Mouse (Mus musculus) right cerebral cortex, postnatal 25 days (tissue): ENCODE results near the gene Tldc1.
A peak's percentile ranks its signal among the peaks of the same experiment; 100 is the strongest.

Experiments used
- DNase-seq: peaks from one replicate; pipeline ENCODE4 v3.0.0; 2022

Gene Tldc1

GRCm38 (mm10) chr8:119765311-119765710 is 12.9 kb downstream of the Tldc1 start:
- no peak for DNase-seq

- no peak for DNase-seq
Measured at GRCm38 (mm10) chr8:119762226-119763220, 15.7 kb downstream of the Tldc1 start.

- DNase-seq = no peak
Measured at GRCm38 (mm10) chr8:119761692-119762091, 16.5 kb downstream of the Tldc1 start.

- DNase-seq = no peak
Measured at GRCm38 (mm10) chr8:119756538-119756937, 21.7 kb downstream of the Tldc1 start.

GRCm38 (mm10) chr8:119756147-119756461 is 22.1 kb downstream of the Tldc1 start:
- no peak for DNase-seq

- no peak for DNase-seq
Measured at GRCm38 (mm10) chr8:119755238-119756146, 22.7 kb downstream of the Tldc1 start.

- no peak for DNase-seq
Measured at GRCm38 (mm10) chr8:119744604-119745003, 33.6 kb downstream of the Tldc1 start.

- DNase-seq = no peak
Measured at GRCm38 (mm10) chr8:119743291-119744026, 34.8 kb downstream of the Tldc1 start.

- no peak for DNase-seq
Measured at GRCm38 (mm10) chr8:119742409-119742808, 35.8 kb downstream of the Tldc1 start.

- no peak for DNase-seq
Measured at GRCm38 (mm10) chr8:119740634-119741033, 37.6 kb downstream of the Tldc1 start.

- DNase-seq = no peak
Measured at GRCm38 (mm10) chr8:119738129-119738907, 39.9 kb downstream of the Tldc1 start.

- no peak for DNase-seq
Measured at GRCm38 (mm10) chr8:119737093-119737900, 40.9 kb downstream of the Tldc1 start.

GRCm38 (mm10) chr8:119736348-119736917 is 41.8 kb downstream of the Tldc1 start:
- no peak for DNase-seq

GRCm38 (mm10) chr8:119732072-119732471 is 46.1 kb downstream of the Tldc1 start:
- DNase-seq = no peak

GRCm38 (mm10) chr8:119728351-119728895 is 49.8 kb downstream of the Tldc1 start:
- DNase-seq = no peak

GRCm38 (mm10) chr8:119727093-119727492 is 51.1 kb downstream of the Tldc1 start:
- DNase-seq = no peak

GRCm38 (mm10) chr8:119724596-119724995 is 53.6 kb downstream of the Tldc1 start:
- no peak for DNase-seq

- DNase-seq = no peak
Measured at GRCm38 (mm10) chr8:119723676-119724075, 54.5 kb downstream of the Tldc1 start.

- no peak for DNase-seq
Measured at GRCm38 (mm10) chr8:119722348-119722747, 55.9 kb downstream of the Tldc1 start.

GRCm38 (mm10) chr8:119719011-119719501 is 59.2 kb downstream of the Tldc1 start:
- peak; percentile 59 for DNase-seq
